Mouse (Mus musculus): Measurements from ENCODE around the gene Whrn.
A peak's percentile ranks its signal among the peaks of the same experiment; 100 is the strongest.

GRCm38 (mm10) chr4:63368577-63368976, 127.2 kb downstream of the Whrn start:
- no peak; the same call in 1 of the 2 replicates for TF ChIP-seq CTCF (IDR thresholded peaks at IDR 0.05)
- TF ChIP-seq EP300 (IDR thresholded peaks at IDR 0.05; ENCODE audit: insufficient read depth, low read depth, low read length), result peak; percentile 77; the same call in 1 of the 2 replicates

Data from heart, adult 2 months (tissue).